Mouse (Mus musculus): Measurements from ENCODE around the gene Mmel1. TPM values are rescaled to one million over a fixed set of nuclear protein-coding genes. Genes with fewer than 3 reads are reported as not detected.

Mmel1 gene
- polyA plus RNA-seq, 1 experiment: not detected

DNA sequence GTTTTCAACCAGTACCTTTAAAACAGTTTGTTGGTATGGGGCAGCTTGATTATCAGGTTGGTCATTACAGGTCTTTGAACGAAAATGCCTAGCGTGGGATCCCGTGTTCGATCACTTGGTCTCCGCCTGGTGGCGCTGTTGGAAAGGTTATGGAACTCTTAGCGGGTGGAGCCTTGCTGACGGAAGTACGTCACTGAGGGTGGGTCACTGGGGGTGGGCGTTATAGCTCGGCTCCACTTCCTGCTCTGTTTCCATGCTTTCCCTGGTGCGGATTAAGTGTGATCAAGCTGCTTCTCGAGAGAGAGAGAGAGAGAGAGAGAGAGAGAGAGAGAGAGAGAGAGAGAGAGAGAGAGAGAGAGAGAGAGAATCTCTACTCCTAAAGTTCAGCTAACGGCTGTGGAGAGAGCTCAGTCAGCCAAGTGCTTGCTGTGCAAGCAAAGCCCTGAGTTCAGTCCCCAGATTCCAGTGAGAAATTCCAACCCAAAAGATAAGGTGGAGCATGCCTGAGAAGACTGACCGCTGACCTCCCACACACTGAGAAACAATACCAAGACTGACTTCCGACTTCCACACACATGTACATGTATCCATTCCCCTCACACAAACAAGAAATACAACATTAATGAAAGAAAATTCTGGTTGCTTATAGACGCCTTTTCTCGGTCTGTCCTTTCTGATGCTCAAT is 8.6 kb downstream of the Mmel1 start:
- H3K4me3 ChIP-seq (ENCODE audit: insufficient read depth, low read length): peak overlapping the region; percentile 53
- TF ChIP-seq CTCF (IDR thresholded peaks at IDR 0.05; ENCODE audit: low read depth, low read length) (peak; percentile 61), POLR2A (IDR thresholded peaks at IDR 0.05; ENCODE audit: borderline replicate concordance, low read depth, low read length) (no peak)
- H3K27ac ChIP-seq (ENCODE audit: insufficient read depth, low read depth, low read length): 0 out of 2 replicates have a peak overlapping the region, but pooled peaks have one; percentile 2
- peaks cover 4% of the 10 kb centered on the region for H3K4me1 ChIP-seq (ENCODE audit: control insufficient read depth, insufficient read depth, low read length)

DNA sequence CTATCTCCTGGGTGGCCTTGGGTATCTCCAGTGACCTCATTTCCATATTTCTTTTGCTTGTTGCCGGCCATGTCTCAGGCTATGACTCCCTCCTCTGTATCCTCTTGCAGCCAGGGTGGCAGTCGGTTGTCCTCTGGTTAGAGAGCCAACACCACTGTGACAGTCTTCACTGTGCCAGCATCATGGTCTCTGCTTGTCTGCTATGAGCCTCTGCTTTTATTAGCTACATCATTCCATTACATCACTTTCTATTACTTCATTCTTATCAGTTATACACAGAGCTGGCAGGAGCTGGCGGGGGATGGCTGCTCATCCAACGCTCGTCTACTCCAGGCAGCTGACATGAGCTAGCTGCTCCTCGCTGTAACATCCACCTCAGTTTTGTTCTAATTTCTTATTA is 11.3 kb downstream of the Mmel1 start:
- no peak for TF ChIP-seq POLR2A (IDR thresholded peaks at IDR 0.05; ENCODE audit: borderline replicate concordance, low read depth, low read length)
- no peak for TF ChIP-seq CTCF (IDR thresholded peaks at IDR 0.05; ENCODE audit: low read depth, low read length)
- peaks cover 10% of the 10 kb centered on the region for H3K4me1 ChIP-seq (ENCODE audit: control insufficient read depth, insufficient read depth, low read length)
- H3K4me3 ChIP-seq (ENCODE audit: insufficient read depth, low read length): no peak overlapping the region
- no peak overlapping the region for H3K27ac ChIP-seq (ENCODE audit: insufficient read depth, low read depth, low read length)

DNA sequence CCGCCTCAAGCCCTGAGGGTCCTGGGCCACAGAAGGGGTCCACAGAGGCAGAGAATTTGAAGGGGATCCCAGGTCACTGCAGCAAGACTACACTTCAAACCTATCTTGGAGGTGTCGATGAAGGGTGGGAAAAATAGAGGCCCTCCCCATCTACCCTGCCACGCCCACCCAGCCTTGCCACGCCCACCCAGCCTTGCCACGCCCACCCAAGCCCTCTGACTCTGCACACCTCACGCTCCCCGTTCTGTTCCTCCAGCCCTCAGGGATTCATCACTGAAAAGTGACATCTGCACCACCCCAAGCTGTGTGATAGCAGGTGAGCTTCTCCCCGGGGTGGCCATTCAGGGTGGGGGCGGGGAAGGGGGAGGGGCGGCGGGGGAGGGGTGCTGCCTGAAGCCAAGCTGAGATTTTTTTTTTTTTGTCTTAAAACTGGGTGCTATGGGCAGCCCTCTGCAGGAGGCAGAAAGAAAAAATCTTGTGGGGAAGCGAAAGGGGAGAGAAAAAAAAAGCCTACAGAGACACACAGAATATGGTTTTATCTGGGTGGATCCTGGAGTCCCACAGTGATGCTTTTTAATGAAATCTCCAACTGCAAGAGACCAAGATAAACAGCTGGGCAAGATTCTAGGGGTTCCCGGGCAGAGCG is 12.8 kb downstream of the Mmel1 start:
- Histone ChIP-seq H3K4me1 (ENCODE audit: control insufficient read depth, insufficient read depth, low read length) (peaks cover 10% of the 10 kb centered on the region), H3K4me3 (ENCODE audit: insufficient read depth, low read length) (no peak overlapping the region), H3K27ac (ENCODE audit: insufficient read depth, low read depth, low read length) (no peak overlapping the region)

DNA sequence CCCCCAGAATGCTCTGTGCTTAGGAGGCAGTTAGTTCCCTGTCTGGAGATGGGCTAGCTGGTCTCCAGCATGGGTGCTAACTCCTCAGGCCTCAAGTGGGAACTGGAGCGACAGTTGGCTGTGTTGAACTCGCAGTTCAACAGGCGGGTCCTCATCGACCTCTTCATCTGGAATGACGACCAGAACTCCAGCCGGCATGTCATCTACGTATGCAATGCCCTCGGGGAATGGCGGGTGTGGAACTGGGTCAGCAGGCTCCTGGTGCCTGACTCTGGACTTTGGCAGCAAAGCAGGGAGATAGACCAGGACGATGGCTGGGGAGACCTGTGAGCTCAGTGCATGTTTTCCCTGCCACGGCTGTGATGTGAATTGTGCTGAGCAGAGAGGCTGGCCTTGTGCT is 16.0 kb downstream of the Mmel1 start:
- Histone ChIP-seq H3K27ac (ENCODE audit: insufficient read depth, low read depth, low read length) (no peak overlapping the region), H3K4me3 (ENCODE audit: insufficient read depth, low read length) (no peak overlapping the region), H3K4me1 (ENCODE audit: control insufficient read depth, insufficient read depth, low read length) (peaks cover 6% of the 10 kb centered on the region)
- TF ChIP-seq POLR2A (IDR thresholded peaks at IDR 0.05; ENCODE audit: borderline replicate concordance, low read depth, low read length) (no peak), CTCF (IDR thresholded peaks at IDR 0.05; ENCODE audit: low read depth, low read length) (no peak)

More for the DNA sequence above, 12.8 kb downstream of the Mmel1 start:
- no peak for TF ChIP-seq POLR2A (IDR thresholded peaks at IDR 0.05; ENCODE audit: borderline replicate concordance, low read depth, low read length)

- Histone ChIP-seq H3K4me3 (ENCODE audit: insufficient read depth, low read length) (no peak overlapping the region), H3K4me1 (ENCODE audit: control insufficient read depth, insufficient read depth, low read length) (peaks cover 6% of the 10 kb centered on the region), H3K27ac (ENCODE audit: insufficient read depth, low read depth, low read length) (no peak overlapping the region)
- TF ChIP-seq POLR2A (IDR thresholded peaks at IDR 0.05; ENCODE audit: borderline replicate concordance, low read depth, low read length) (no peak), CTCF (IDR thresholded peaks at IDR 0.05; ENCODE audit: low read depth, low read length) (no peak)
Observed at GRCm38 (mm10) chr4:154886876-154887592, 17.6 kb downstream of the Mmel1 start.

DNA sequence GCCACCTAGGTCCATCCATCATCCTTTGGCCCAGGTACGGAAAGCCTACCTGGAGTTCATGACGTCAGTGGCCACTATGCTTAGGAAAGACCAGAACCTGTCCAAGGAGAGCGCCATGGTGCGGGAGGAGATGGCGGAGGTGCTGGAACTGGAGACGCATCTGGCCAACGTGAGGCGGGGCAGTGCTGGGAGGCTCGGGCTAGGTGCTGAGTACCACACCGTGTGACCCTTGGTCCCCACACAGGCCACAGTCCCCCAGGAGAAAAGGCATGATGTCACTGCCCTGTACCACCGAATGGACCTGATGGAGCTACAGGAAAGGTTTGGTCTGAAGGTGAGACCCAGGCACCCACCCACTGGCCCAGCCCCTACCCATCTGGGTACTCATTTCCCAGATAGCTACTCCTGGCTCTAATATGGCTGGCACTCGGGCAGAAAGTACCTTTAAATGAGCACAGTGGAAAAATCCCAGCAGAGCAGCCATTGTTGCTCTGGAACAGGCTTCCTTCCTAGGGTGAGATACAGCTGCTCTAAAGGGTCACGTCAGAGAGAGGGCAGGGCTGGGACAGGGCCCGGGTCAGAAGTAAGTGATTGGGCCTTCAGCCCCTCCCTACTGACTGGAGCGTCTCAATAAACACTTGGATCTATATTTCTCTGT is 18.3 kb downstream of the Mmel1 start:
- peaks cover 6% of the 10 kb centered on the region for H3K4me1 ChIP-seq (ENCODE audit: control insufficient read depth, insufficient read depth, low read length)
- TF ChIP-seq CTCF (IDR thresholded peaks at IDR 0.05; ENCODE audit: low read depth, low read length) (no peak), POLR2A (IDR thresholded peaks at IDR 0.05; ENCODE audit: borderline replicate concordance, low read depth, low read length) (no peak)
- no peak overlapping the region for H3K27ac ChIP-seq (ENCODE audit: insufficient read depth, low read depth, low read length)
- no peak overlapping the region for H3K4me3 ChIP-seq (ENCODE audit: insufficient read depth, low read length)

- Histone ChIP-seq H3K4me3 (ENCODE audit: insufficient read depth, low read length) (no peak overlapping the region), H3K4me1 (ENCODE audit: control insufficient read depth, insufficient read depth, low read length) (no peaks in the 10 kb centered on the region), H3K27ac (ENCODE audit: insufficient read depth, low read depth, low read length) (no peak overlapping the region)
- no peak for TF ChIP-seq CTCF (IDR thresholded peaks at IDR 0.05; ENCODE audit: low read depth, low read length)
- TF ChIP-seq POLR2A (IDR thresholded peaks at IDR 0.05; ENCODE audit: borderline replicate concordance, low read depth, low read length): no peak
Observed at GRCm38 (mm10) chr4:154890887-154891286, 21.5 kb downstream of the Mmel1 start.

DNA sequence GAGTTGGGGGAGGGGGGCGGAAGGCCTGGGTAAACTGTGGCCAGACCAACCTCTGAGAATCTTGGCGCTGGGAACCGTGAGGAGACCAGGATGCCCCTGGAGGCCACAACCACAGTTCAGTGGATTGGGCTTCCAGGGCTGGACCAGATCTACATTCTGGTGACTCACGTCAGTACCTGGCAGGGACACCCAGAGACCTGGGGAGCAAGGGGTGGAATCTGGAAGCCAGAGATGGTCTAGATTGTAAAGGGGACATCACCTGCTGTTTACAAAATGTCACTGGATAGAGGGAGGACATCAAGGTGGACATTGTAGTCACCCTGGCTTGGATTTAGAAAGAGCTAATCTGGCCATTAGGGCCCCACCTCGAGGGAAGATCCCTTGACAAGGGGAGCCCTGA is 26.2 kb downstream of the Mmel1 start:
- TF ChIP-seq CTCF (IDR thresholded peaks at IDR 0.05; ENCODE audit: low read depth, low read length) (no peak), POLR2A (IDR thresholded peaks at IDR 0.05; ENCODE audit: borderline replicate concordance, low read depth, low read length) (no peak)
- Histone ChIP-seq H3K4me1 (ENCODE audit: control insufficient read depth, insufficient read depth, low read length) (peaks cover 6% of the 10 kb centered on the region), H3K27ac (ENCODE audit: insufficient read depth, low read depth, low read length) (no peak overlapping the region), H3K4me3 (ENCODE audit: insufficient read depth, low read length) (no peak overlapping the region)

DNA sequence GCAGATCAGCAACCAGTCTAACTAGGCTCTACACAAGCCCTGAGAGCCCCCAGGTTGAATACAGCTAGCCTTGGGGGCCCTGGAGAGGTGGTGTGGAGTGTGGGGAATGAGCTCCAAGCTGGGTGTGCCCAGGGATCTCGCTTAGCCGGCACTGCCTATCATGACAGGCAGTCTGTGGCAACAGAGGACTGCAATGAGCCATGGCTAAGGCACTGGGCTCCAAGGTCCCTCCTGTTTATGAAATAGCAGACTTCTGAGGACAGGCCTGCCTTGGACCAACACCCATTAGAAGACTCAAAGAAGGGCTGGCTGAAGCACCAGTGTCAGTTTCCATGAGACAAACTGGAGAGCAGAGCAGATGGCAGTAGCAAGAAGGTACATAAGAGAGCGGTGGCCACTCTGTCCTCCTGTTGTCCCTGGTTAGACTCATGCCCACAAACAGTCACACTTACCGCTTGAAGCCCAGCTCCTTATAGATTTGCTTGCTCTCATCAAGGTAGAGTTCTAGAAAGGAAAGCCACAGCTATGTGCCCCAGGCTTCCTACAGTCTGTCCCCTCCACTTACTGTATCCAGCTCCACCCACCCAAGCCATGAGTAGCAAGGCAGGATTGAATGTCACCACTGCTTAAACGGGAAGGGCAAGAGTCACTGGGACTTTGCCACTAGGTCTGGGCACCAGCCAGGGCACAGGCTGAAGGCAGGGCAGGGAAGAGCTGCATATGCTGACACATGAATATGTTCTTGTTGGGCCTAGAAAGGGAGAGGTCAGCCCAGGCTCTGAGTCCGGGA is 28.5 kb downstream of the Mmel1 start:
- Histone ChIP-seq H3K4me3 (ENCODE audit: insufficient read depth, low read length) (peak overlapping the region; percentile 72), H3K27ac (ENCODE audit: insufficient read depth, low read depth, low read length) (no peak overlapping the region), H3K4me1 (ENCODE audit: control insufficient read depth, insufficient read depth, low read length) (peaks cover 6% of the 10 kb centered on the region)
- TF ChIP-seq CTCF (IDR thresholded peaks at IDR 0.05; ENCODE audit: low read depth, low read length) (no peak), POLR2A (IDR thresholded peaks at IDR 0.05; ENCODE audit: borderline replicate concordance, low read depth, low read length) (no peak)

Data from bone marrow macrophage, adult 2 months (primary cell).